Mouse (Mus musculus) heart, adult 18-20 months (tissue): ENCODE results near the gene Slc6a5. TPM values are rescaled to one million over a fixed set of nuclear protein-coding genes. Genes with fewer than 3 reads are reported as not detected.
A peak's percentile ranks its signal among the peaks of the same experiment; 100 is the strongest.

ENCODE experiments used
- DNase-seq, 2 experiments: peaks; one replicate each; pipeline ENCODE4 v3.0.0; 2021 to 2022; ENCODE audit warnings: mixed read lengths in 1 of 2
- long read RNA-seq, 2 experiments: library from polyadenylated mRNA; stranded (forward); transcript quantifications; one replicate each; pipeline ENCODE4 v2.0.0; 2021
- total RNA-seq, 2 experiments: library from RNA; stranded (reverse); gene quantifications; 2 replicates each; pipeline ENCODE4 v1.2.3; 2021

The Slc6a5 gene
- not detected for total RNA-seq
- long read RNA-seq, experiment 1, result 0 reads
- long read RNA-seq, experiment 2, result 0 reads

DNA sequence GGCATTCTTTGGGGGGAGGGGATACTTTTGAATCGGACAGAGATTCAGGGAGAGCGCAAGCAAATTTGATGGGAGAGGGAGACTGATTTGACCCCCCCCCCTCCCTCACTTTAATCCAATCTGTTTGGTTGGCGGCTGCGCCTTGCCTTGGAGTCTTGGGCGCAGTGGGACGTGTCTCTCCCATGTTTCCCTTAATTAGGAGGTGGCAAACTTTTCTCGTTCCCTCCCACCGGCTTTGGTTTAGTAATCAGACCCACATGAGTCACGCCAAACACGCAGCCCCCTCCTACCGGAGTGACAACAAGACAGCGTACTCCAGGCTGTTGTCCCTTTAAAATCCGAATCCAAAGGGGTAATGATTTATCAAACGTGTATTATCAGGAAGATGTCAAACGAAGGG is at the start of gene Slc6a5:
Gene Slc6a5, plus strand, starts transcription at position 297 of the 400 bp plus-strand sequence.
- no peak for DNase-seq

DNA sequence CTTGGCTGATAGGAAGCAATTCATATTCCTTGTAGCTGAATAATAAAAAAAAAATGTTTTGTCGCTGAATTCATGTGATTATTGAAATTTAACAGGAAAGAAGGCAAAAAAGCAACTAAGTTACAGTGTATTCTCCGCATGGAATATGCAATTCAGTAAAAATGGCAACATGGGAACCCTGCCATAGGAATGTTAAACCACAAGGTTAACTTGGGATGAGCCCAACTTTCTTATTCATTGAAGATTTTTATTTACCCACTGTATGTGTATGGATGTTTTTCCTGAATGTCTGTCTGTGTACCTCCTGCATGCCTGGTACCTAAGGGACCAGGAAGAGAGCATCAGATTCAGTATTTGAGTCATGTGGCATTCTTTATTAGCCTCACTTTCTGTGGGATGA is 48.8 kb upstream of the Slc6a5 start:
- DNase-seq, result no peak

DNA sequence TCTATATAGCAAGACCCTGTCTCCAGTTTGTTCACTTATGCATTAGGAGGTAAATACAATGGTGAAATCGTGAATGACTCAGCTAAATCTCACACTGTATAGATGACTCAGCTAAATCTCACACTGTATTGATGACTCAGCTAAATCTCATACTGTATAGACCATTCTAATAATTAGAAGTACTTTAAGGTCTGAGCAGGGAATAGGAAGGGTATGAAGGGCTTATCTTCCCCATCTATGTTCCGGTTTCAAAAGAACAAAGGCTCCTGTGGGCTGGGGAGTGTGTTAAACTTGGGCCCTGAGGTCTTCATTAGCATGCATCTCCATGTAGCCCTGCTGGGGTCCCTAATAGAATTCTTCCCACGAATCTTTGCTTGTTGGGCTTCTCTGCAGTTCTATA is 46.2 kb upstream of the Slc6a5 start:
- no peak for DNase-seq

DNA sequence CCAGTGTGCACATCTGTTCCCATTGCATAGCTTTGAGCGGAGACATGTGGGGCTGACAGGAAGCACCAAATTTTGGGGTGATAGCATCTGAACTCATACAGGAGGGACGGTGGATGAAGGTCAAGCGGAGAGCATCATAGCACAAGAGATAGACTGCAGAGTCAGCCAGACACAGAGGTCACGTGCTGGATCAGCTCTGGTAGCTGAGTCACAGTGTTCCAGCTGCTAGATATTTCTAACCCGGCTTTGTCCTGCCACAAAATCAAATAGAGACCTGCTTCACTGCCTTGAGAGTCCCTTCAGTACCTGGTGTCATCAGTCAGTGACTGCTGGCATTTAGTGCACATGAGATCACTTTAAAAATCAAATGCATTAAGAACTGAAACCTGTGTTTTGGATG is 40.3 kb upstream of the Slc6a5 start:
- no peak for DNase-seq

DNA sequence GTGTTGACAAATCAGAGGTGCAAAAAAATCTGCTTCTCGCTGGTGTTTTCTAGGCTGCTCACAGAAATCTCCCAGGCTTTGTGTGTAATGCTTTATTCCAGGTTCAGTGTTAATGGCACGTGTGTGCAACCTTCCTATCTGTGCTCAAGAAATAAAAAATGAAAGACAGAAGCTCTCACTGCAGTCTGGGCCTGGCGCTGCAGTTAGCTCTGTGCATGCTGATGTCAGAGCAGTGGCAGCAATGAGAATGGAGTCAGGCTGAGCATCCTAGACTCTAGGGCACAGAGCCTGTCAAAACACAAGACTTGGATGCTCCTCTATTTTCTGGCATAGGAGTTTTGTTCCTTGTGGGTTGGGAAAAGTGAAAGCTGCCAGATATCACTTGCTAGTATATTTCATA is 39.7 kb upstream of the Slc6a5 start:
- no peak for DNase-seq

DNA sequence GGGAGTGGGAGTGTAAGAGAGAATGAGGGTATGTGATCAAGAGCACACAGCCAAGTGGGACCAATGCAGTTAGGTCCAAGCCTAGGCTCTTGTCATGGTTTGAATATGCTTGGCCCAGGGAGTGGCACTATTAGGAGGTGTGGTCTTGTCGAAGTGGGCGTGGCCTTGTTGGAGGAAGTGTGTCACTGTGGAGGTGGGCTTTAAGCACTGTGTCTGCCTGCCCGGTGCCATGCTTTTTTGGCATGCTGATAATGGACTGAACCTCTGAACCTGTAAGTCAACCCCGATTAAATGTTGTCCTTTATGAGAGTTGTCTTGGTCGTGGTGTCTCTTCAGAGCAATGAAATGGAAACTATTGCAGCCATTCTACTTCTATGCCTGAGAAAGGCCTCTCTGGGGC is 32.6 kb upstream of the Slc6a5 start:
- DNase-seq, result no peak

DNA sequence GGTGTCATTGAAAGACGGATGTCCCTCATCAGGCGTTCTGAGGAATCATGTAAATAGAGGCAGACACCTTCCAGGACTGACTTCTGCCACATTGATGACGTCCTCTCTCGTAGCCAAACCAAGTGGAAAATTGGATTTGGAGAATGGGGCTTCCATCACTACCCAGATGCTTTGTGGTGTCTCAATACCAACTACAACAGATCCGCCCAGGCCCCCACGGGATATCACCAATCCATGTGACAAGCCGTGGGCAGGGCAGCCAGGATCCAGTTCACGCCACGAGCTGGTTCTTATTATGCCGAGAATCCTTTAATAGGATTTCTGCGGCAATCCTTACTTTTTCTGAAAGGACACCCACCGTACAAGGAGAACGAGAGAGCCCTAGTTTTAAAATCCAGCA is 30.9 kb upstream of the Slc6a5 start:
- DNase-seq, result no peak

DNA sequence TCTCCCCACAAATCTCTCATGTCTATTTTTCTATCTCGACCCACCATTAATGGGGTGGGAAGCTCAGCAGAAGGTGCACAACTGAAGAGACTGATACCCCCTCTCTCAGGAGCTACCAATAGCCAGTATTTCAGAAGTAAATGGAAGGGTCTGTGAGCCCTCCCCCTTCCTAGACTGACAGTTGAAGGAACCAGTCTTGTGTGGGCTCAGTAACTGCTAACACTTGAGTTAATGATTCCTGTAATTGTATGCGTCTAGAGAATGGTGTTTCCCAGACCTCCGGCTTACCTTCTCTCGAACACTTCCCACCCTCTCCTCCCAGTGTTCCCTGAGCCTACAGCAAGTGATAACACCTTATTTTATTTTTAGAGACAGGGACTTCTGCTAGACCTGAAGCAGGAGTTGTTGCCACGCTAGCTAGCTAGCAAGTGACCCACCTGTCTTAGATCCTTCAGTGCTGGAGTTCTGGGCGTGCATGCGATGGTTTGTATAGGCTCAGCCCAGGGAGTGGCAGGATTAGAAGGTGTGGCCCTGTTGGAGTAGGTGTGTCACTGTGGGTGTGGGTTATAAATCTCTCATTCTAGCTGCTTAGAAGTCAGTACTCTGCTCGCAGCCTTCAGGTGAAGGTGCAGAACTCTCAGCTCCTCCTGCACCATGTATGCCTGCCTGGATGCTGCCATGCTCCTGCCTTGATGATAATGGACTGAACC is 29.8 kb upstream of the Slc6a5 start:
- no peak for DNase-seq

DNA sequence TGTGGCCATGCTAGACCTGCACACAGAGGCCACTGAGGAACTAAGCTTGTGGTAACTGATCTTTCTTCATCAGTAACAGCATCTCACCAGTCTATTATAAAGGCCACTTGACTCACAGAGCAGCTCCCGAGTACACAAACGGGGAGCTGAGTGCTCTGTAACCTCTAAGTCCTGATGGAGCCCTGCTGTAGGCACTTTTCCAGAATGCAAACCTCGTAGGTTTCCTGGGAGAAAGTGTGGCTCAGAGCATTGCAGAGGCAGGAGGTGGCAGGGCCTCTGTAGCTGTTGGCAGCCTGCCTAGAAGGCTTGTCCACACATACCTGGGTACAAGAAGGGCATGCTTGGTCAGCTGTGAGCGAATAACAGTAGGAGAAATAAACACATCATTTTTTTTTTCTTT is 27.7 kb upstream of the Slc6a5 start:
- peak in 1 of 2 experiments; percentile 5 for DNase-seq

DNA sequence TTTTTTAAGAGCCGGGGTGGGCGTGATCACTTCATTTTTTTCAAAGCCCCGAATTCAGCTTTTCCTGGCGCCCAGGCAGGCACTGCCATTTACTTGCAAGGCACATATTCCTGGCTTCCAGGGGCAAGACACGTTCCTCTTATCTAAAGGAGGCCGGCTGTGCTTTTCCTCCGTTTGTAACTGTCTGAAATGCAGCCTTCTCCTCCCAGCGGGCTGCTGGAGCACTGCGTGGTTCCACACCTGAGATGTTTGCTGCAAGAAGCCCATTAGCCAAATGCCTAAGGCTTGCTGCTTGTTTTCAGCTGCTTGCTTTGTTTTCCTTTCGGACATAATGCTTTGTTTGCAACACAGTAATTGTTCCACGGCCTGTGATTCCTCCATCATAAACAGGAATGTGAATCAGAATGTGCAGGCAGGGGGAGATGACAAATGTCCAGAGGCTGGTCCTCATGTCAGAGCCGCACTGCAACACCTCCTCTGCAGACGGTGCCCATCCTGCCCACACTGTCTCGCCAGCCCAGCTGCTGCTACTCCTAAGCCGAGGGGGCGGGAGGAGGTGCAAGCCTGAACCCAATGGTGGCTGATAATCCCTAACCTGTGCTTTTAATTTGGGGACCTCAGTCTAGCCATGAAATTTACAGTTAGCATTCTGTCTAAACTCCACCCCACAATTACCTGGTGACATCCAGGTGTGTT is 27.1 kb upstream of the Slc6a5 start:
- DNase-seq, result no peak

DNA sequence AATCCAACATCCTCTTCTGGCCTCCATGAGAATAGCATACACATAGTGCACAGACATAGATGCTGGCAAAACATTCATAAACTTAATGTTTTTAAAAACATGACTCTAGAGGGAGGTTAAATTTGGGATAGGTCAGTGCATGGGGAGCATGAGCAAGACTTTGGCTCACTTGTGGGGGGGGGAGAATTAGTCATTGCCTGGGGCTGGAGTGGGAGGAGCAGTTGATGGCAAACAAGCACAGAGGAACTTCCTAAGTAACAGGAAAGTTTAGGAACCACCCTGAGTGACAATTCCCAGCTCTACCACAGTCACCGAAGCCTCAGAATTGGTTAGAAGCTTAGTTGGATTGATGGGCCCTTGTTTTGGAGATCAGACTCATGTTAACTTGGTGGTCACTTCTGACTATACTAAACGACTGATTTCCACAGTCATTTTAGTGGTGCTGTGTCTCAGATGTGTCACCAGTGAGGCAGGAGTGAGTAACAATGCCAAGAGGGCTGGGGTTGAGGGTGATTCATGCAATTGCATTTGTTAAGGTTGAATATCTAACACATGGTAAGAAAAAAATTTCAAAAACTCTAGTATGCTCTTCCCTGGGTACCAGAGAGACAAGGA is 22.1 kb upstream of the Slc6a5 start:
- no peak for DNase-seq

DNA sequence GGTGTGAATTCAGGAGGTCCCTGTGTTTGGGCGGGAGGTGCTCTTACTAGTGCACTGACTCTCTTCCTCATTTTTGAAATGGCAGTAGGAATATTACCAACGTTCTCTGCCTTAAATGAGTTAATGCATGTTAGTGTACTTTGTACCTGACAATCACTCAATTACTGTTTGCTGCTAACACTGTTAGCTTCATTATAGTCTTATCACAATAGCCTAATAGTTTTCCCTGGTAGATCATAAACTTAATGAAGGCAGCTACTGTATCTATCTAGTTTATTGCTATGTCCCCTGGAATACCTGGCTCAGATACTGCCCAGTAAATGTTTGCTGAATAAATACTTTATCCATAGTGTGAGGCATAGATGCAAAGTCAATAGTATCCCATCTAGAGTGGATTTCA is 15.2 kb upstream of the Slc6a5 start:
- no peak for DNase-seq

DNA sequence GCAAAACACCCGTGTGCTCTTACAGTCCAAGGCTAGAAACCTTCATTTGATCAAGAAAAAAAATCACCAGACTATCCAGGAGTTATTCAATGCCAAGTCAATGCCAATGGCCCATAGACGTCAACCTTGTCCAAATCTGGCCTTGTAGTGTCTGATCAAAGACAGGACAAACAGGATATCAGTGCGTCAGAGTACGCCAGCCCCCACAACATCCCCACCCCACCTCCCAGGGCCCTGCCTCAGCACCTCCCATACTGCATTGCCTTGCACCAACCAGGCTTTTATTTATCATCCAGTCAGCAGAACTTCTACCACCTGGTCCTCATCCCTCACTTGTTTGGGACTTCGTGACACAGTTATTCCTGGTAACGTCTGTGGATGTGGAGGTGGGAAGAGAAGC is 14.7 kb upstream of the Slc6a5 start:
- DNase-seq, result no peak

DNA sequence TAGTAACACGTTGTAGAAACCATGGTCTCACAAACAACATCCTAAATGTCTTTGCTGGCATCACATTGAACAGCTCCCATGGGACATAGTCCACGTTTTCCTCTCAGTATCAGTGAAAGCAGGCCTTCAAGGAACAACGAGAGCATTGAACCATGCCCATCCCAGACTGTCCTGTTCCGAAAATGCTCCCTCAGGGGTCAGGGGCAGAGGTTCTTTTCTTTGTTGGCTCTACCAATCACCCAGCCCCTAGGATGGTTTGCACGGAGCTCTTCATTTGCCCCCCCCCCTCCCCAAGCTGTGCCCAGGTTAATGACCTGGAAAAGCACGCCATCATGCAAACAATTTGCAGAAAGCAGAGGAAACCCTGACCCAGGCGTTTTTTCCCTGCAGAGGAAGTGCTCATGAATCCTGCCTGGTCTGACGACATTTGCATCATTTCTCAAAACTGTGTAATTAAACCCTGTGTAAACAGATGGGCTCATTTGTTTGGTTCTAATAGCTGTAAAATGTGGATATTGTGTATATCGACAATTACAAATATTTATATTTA is 7.9 kb upstream of the Slc6a5 start:
- no peak for DNase-seq

DNA sequence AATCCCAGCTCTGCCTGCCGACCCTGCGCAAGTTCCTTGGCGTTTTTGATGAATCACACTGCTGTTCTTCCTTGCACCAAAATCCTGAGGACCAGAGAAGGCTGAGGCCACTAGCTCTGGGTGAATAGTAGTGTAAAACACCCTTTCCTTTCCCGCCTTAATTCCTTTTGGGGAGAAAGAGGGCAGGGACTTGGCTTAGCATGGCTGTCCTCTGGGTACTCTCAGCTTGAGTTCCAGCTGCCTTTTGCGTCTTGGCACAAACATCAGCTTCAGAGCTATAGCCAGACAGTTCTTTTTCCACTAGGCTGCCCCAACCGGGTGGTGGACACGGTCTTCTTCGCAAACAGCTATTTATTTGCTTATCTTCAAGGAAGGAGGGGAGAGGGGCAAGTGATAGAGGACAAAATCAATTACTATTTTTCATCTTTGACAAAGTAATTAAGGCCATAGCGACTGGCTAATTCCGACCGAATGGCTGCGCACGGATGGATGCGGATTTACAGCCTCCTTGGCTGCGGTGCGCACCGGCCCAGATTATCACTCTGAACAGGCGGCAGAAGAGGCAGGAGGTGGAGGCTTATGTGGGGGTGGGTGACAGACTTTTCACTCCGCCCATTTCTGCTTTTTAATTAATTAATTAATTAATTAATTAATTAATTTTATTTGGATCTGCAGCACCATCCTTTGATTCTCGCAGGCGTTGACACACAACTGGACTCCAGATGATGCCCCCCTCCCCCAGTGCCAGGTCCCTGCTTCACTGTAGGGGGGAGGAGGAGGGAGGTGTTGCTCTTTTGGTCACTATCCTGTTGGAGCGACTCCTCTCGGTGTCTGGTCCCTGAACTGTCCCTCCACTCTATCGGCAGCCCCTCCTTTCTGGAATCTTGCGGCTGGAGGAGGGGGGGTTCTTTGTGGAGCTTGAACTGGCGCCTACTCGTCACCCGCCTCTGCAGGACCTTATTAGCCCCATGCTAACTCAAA is 2.5 kb upstream of the Slc6a5 start:
- DNase-seq, result no peak

DNA sequence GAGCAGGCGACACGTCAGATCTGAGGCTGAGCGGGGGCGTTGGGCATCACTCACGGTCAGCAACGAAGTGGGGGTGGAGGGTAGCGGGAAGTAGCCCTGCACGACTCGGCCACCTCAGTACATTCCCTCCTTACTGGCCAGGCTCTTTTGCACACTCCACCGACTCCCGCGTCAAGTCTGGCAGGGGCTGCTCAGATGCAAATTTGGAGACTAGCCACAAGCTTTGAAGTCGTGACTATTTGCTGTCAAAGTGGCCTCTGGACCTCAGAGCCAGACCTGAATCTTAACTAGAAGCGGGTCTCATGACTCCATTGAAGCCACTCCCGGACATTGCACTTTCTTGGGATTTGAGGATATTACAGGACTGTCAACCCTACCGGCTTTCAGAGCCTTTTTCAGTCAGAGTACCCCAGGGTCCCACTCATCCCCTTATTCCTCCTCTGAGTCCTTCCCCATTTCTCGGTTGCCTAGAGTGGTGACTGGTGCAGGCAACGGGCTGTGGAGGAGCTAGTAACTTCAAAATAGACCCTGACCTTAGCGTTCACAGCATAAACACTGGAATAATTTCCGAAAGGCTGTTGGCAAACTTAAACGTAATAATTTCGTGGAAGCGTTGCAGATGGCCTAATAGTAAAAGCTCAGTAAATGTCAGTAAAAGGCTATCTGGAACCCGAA is 1.6 kb upstream of the Slc6a5 start:
- no peak for DNase-seq

DNA sequence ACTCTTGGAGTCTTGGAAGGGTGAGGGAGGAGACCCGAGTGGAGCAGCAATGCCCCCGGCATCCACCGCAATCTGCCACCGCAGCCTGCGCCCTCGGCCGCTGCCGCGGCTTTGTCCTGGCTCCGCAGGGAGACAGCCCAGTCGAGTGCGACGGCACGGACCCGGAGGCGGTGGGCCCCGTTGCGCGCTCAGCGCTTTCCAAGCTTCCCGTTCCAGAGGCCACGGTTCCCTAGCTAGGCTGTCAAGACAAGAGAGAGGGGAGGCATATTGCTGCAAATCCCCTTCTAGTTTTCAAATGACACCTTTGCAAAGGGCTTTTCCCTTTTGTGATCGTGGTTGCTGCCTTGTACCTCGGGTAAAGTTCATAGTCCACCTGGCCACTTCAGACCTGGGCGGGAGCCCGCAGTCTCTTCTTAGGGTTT is 945 bp upstream of the Slc6a5 start:
- DNase-seq, result no peak

DNA sequence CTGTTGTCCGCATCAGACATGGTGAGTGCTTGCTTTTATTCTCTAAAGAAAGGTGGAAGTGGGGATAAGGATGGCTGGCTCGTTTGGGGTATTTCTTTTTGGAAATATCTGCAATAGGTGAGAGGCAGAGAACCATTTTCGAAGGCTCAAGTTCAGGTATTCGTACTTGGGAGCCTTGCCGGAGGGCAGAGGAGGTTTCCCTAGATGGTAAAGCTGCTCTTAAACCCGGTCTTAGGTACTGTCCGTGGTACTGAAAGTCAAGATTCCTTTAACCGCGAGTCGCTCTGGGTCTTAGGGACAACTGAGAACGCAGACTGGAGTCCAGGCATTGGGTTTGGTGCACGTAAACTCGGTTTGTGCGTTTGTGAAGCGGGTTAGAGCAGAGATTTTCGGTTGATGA is 415 bp downstream of the Slc6a5 start:
- DNase-seq, result peak; percentile 6 to 20

DNA sequence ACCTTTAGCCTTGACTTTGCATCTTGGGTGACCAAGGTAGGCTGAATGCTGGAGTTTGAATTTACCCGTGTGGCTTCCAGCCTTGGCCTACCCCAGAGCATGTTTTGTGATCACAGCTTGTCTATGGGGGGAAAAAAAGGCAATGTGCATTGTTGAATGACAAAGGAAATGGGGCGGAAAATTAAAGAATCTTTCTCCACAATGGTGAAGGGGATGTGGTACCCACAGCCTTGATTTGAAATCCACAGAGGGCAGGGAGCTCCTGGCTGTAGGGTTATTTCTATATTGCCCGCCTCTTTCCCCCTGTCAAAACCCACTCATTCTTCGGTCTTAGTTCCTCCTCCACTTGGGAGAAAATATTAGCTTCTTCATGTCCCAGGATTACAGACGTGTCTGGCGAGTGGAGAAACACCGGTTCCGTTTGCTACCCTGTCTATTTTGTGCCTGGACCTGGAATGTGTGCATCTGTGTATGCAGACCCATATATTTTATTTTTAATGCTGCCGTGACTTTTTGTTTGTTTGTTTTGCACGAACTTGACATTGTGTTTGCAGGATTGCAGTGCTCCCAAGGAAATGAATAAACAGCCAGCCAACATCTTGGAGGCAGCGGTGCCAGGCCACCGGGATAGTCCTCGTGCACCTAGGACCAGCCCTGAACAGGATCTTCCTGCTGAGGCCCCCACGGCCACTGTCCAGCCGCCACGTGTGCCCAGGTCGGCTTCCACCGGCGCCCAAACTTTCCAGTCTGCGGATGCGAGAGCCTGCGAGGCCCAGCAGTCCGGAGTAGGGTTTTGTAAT is 1.4 kb downstream of the Slc6a5 start:
- no peak for DNase-seq

DNA sequence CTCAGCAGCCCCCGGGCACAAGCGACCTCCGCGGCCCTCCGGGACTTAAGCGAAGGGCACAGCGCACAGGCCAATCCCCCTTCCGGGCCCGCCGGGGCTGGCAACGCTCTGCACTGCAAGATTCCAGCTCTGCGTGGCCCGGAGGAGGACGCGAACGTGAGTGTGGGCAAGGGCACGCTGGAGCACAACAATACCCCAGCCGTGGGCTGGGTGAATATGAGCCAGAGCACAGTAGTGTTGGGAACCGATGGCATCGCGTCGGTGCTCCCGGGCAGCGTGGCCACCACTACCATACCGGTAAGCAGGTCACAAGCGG is 2.0 kb downstream of the Slc6a5 start:
- no peak for DNase-seq

DNA sequence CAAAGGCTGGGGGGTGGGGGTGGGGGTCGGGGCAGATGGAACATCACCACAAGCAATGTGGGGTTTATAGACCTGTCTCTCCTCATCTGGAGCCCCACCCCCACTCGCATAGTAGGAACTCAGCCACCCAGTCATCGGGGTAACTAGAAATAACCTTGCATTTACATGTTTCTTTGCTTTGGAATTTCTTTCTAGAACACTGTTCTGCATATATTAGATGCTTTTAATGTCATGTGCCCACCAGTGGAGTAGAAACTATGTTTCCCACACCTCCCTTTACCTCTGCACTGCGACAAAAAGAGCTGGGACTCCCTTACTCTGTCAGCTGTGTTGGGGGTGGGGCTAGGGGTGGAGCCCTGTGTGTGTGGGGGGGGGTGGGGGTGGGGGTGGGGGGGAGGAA is 3.2 kb downstream of the Slc6a5 start:
- DNase-seq, result no peak
